Mouse (Mus musculus) frontal cortex, adult (tissue): ENCODE data around the gene Cntnap4.
A peak's percentile ranks its signal among the peaks of the same experiment; 100 is the strongest.

Experiments used
- ATAC-seq: cut with Nextera tagmentation; 2 replicates; pipeline ENCODE4 v1.9.2; 2017; ENCODE audit warnings: mild to moderate bottlenecking, moderate library complexity, mixed read lengths; ENCODE audit not compliant: low TSS enrichment

Gene Cntnap4

GRCm38 (mm10) chr8:112569471-112570141, at the start of gene Cntnap4:
TSS of gene Cntnap4 (plus strand) at chr8:112570043.
- ATAC-seq, result peak; percentile 72

- ATAC-seq, result no peak
These were observed 12.5 kb upstream of the Cntnap4 start for GRCm38 (mm10) chr8:112557376-112557775.

GRCm38 (mm10) chr8:112570541-112570940, 698 bp downstream of the Cntnap4 start:
- peak; percentile 47; the same call in 1 of the 2 replicates for ATAC-seq

GRCm38 (mm10) chr8:112571337-112571904, 1.6 kb downstream of the Cntnap4 start:
- ATAC-seq, result peak; percentile 91

- no peak for ATAC-seq
These were observed 11.6 kb downstream of the Cntnap4 start for GRCm38 (mm10) chr8:112581473-112581872.

- no peak for ATAC-seq
These were observed 13.6 kb downstream of the Cntnap4 start for GRCm38 (mm10) chr8:112583440-112583839.

GRCm38 (mm10) chr8:112588357-112589051, 18.7 kb downstream of the Cntnap4 start:
- peak; percentile 50; the same call in 1 of the 2 replicates for ATAC-seq

GRCm38 (mm10) chr8:112589052-112589389, 19.2 kb downstream of the Cntnap4 start:
- no peak for ATAC-seq

GRCm38 (mm10) chr8:112596023-112596776, 26.4 kb downstream of the Cntnap4 start:
- ATAC-seq, result no peak

- no peak for ATAC-seq
These were observed 30.1 kb downstream of the Cntnap4 start for GRCm38 (mm10) chr8:112599975-112600374.

- ATAC-seq, result no peak
These were observed 31.3 kb downstream of the Cntnap4 start for GRCm38 (mm10) chr8:112601150-112601549.

GRCm38 (mm10) chr8:112610121-112610520, 40.3 kb downstream of the Cntnap4 start:
- no peak for ATAC-seq

GRCm38 (mm10) chr8:112628791-112629190, 58.9 kb downstream of the Cntnap4 start:
- peak; percentile 64 for ATAC-seq

GRCm38 (mm10) chr8:112652657-112653056, 82.8 kb downstream of the Cntnap4 start:
- ATAC-seq, result no peak

- no peak for ATAC-seq
These were observed 83.4 kb downstream of the Cntnap4 start for GRCm38 (mm10) chr8:112653276-112653675.

GRCm38 (mm10) chr8:112653994-112654393, 84.2 kb downstream of the Cntnap4 start:
- no peak for ATAC-seq

- no peak for ATAC-seq
These were observed 94.2 kb downstream of the Cntnap4 start for GRCm38 (mm10) chr8:112664067-112664466.

- no peak for ATAC-seq
These were observed 104.8 kb downstream of the Cntnap4 start for GRCm38 (mm10) chr8:112674671-112675070.

GRCm38 (mm10) chr8:112681757-112682156, 111.9 kb downstream of the Cntnap4 start:
- no peak for ATAC-seq

GRCm38 (mm10) chr8:112695708-112696107, 125.9 kb downstream of the Cntnap4 start:
- ATAC-seq, result no peak

- no peak for ATAC-seq
These were observed 128.3 kb downstream of the Cntnap4 start for GRCm38 (mm10) chr8:112698141-112698540.

GRCm38 (mm10) chr8:112716982-112717381, 147.1 kb downstream of the Cntnap4 start:
- peak; percentile 79; the same call in 1 of the 2 replicates for ATAC-seq
